In genomic region chr2:74669650-74670235, GRCm38 (mm10) we compare ENCODE assay signal across 33 mouse cellular contexts. TPM values are rescaled to one million over a fixed set of nuclear protein-coding genes. Genes with fewer than 3 reads are reported as not detected.
DNase-seq lines count a peak whose midpoint lies in the region; ATAC-seq lines count a peak whose summit lies in the region.
"Had no signal": no experiment of that assay in that cellular context is flagged by ENCODE, and none has a peak within 500 bp of the region (broad histone marks: within the 10 kb centered on the region; RNA-seq: fewer than 3 reads in every experiment).

No protein-coding gene starts in this region.

- no peak overlapping the region for H3K9ac ChIP-seq in midbrain, embryonic 13.5 days (replicated peaks)
- H3K9ac ChIP-seq in neural tube, embryonic 11.5 days (ENCODE audit: low read length) = no peak overlapping the region
- H3K9ac ChIP-seq: embryonic facial prominence, embryonic 12.5 days; forebrain, embryonic 13.5 days; heart, embryonic 13.5 days; hindbrain, embryonic 13.5 days; liver, embryonic 12.5 days; midbrain, embryonic 12.5 days; stomach, embryonic 15.5 days had no signal

- DNase-seq in heart, adult 11 months = peak; percentile 81
- no peak for DNase-seq in heart, postnatal 14 days
- peak; percentile 45 for DNase-seq in midbrain, embryonic 10.5 days (ENCODE audit: low spot score)
- DNase-seq in limb, embryonic 10.5 days (ENCODE audit: low spot score) = peak; percentile 55
- DNase-seq in neural tube, embryonic 11.5 days (ENCODE audit: low spot score) = peak; percentile 41
- no peak for DNase-seq in embryo, embryonic 11 days
- no peak for DNase-seq in left cerebral cortex, adult 8-10 months (ENCODE audit: low spot score in 2 of 2)
- DNase-seq: adrenal gland, adult 2 months; cerebellum, adult 11-12 months; gastrocnemius, adult 2 months; kidney, adult 9 months; kidney, postnatal 14 days; layer of hippocampus, adult 9-11 months; lung, adult 18-20 months; lung, postnatal 10 days; right cerebral cortex, adult 18-20 months; thymus, postnatal 25 days had no signal

- WGBS in midbrain, embryonic 10.5 days = 3% methylated on average over 14 of the region's 14 CpGs
- 3% methylated on average over 14 of the region's 14 CpGs for WGBS in midbrain, embryonic 13.5 days
- under 1% methylated on average over 14 of the region's 14 CpGs for WGBS in limb, embryonic 10.5 days
- WGBS in neural tube, embryonic 11.5 days = 1% methylated on average over 14 of the region's 14 CpGs

- H3K36me3 ChIP-seq in midbrain, embryonic 10.5 days = no peaks in the 10 kb centered on the region
- H3K36me3 ChIP-seq in midbrain, embryonic 13.5 days = no peaks in the 10 kb centered on the region
- no peaks in the 10 kb centered on the region for H3K36me3 ChIP-seq in limb, embryonic 10.5 days
- no peaks in the 10 kb centered on the region for H3K36me3 ChIP-seq in neural tube, embryonic 11.5 days (ENCODE audit: control insufficient read depth, insufficient read depth, low read length)
- H3K36me3 ChIP-seq: embryonic facial prominence, embryonic 12.5 days; heart, embryonic 13.5 days; hindbrain, embryonic 13.5 days; liver, embryonic 12.5 days; midbrain, embryonic 12.5 days; stomach, embryonic 15.5 days had no signal

- H3K4me3 ChIP-seq in midbrain, embryonic 10.5 days = no peak overlapping the region
- H3K4me3 ChIP-seq in midbrain, embryonic 13.5 days (replicated peaks) = no peak overlapping the region
- peak overlapping the region; percentile 80 for H3K4me3 ChIP-seq in limb, embryonic 10.5 days
- no peak overlapping the region for H3K4me3 ChIP-seq in neural tube, embryonic 11.5 days (ENCODE audit: low read depth, low read length)
- H3K4me3 ChIP-seq: embryonic facial prominence, embryonic 12.5 days; erythroblast, embryonic 14.5 days; forebrain, embryonic 13.5 days; gastrocnemius, adult 2 months; heart, embryonic 13.5 days; hindbrain, embryonic 13.5 days; liver, embryonic 12.5 days; midbrain, embryonic 12.5 days; stomach, embryonic 15.5 days had no signal

- intact Hi-C loops in heart, postnatal 14 days (cut with DNase I) = no loop called here

- H3K9me3 ChIP-seq in midbrain, embryonic 10.5 days (replicated peaks) = no peaks in the 10 kb centered on the region
- no peaks in the 10 kb centered on the region for H3K9me3 ChIP-seq in midbrain, embryonic 13.5 days
- H3K9me3 ChIP-seq in limb, embryonic 10.5 days (replicated peaks) = no peaks in the 10 kb centered on the region
- no peaks in the 10 kb centered on the region for H3K9me3 ChIP-seq in neural tube, embryonic 11.5 days (ENCODE audit: control insufficient read depth, low read length)
- H3K9me3 ChIP-seq: embryonic facial prominence, embryonic 12.5 days; forebrain, embryonic 13.5 days; heart, embryonic 13.5 days; hindbrain, embryonic 13.5 days; liver, embryonic 12.5 days; midbrain, embryonic 12.5 days; stomach, embryonic 15.5 days had no signal

- H3K4me2 ChIP-seq in midbrain, embryonic 13.5 days (replicated peaks) = no peak overlapping the region
- H3K4me2 ChIP-seq in neural tube, embryonic 11.5 days (ENCODE audit: low read depth) = no peak overlapping the region
- H3K4me2 ChIP-seq: embryonic facial prominence, embryonic 12.5 days; forebrain, embryonic 13.5 days; heart, embryonic 13.5 days; hindbrain, embryonic 13.5 days; liver, embryonic 12.5 days; midbrain, embryonic 12.5 days; stomach, embryonic 15.5 days had no signal

- peaks cover 23% of the 10 kb centered on the region for H3K4me1 ChIP-seq in midbrain, embryonic 10.5 days
- peaks cover 12% of the 10 kb centered on the region for H3K4me1 ChIP-seq in midbrain, embryonic 13.5 days (replicated peaks)
- H3K4me1 ChIP-seq in limb, embryonic 10.5 days = peaks cover 66% of the 10 kb centered on the region
- 0 out of 2 replicates have a peak, but pooled peaks cover 4% of the 10 kb centered on the region for H3K4me1 ChIP-seq in neural tube, embryonic 11.5 days (ENCODE audit: control insufficient read depth, insufficient read depth, low read length)

- no peak overlapping the region for H3K27ac ChIP-seq in midbrain, embryonic 10.5 days (replicated peaks)
- H3K27ac ChIP-seq in midbrain, embryonic 13.5 days = no peak overlapping the region
- H3K27ac ChIP-seq in limb, embryonic 10.5 days = peak overlapping the region; percentile 64
- H3K27ac ChIP-seq in neural tube, embryonic 11.5 days (ENCODE audit: low read depth, low read length) = no peak overlapping the region
- H3K27ac ChIP-seq: embryonic facial prominence, embryonic 12.5 days; forebrain, embryonic 13.5 days; gastrocnemius, adult 2 months; heart, embryonic 13.5 days; hindbrain, embryonic 13.5 days; liver, embryonic 12.5 days; midbrain, embryonic 12.5 days; stomach, embryonic 15.5 days had no signal

- H3K27me3 ChIP-seq in midbrain, embryonic 10.5 days (ENCODE audit: low read depth, poor library complexity, severe bottlenecking) = peaks cover 100% of the 10 kb centered on the region
- H3K27me3 ChIP-seq in midbrain, embryonic 13.5 days = peaks cover 98% of the 10 kb centered on the region
- H3K27me3 ChIP-seq in limb, embryonic 10.5 days (ENCODE audit: low read depth, poor library complexity, severe bottlenecking) = peaks cover 100% of the 10 kb centered on the region
- peaks cover 96% of the 10 kb centered on the region for H3K27me3 ChIP-seq in neural tube, embryonic 11.5 days (ENCODE audit: control insufficient read depth, insufficient read depth, low read length)

- no peak for ATAC-seq in midbrain, embryonic 13.5 days
- ATAC-seq in neural tube, embryonic 11.5 days (ENCODE audit: insufficient read depth, low FRiP score, low TSS enrichment) = no peak
- ATAC-seq: forebrain, embryonic 13.5 days; inflammation-experienced regulatory T-cells, adult 6 months; liver, embryonic 12.5 days had no signal

RNA-seq across cellular contexts. Expression of gene Hoxd13, which starts 1.6 kb away (rescaled TPM):
- total RNA-seq in heart, postnatal 14 days (2021) = not detected
- 0.05 TPM in 1 of 2 replicates, not detected in the other for polyA plus RNA-seq in midbrain, embryonic 10.5 days (2016; fragmentation: Nextera tagmentation; extraction: Ambion mirVana)
- not detected in 2 replicates for polyA plus RNA-seq in midbrain, embryonic 13.5 days (2015; fragmentation: Nextera tagmentation; extraction: Ambion mirVana)
- 9.3 and 17.8 TPM in 2 replicates for polyA plus RNA-seq in limb, embryonic 10.5 days (2016; fragmentation: Nextera tagmentation; extraction: Ambion mirVana)
- 0.41 and 1.0 TPM in 2 replicates for polyA plus RNA-seq in neural tube, embryonic 11.5 days (2014; fragmentation: Nextera tagmentation; extraction: Ambion mirVana)
- total RNA-seq in left cerebral cortex, adult 8-10 months (2022) = not detected
- total RNA-seq: adrenal gland, adult 2 months; adrenal gland, postnatal 4 days; gastrocnemius, adult 2 months; granulocyte monocyte progenitor cell, adult 5-6 weeks; heart, postnatal 25 days had no signal
- polyA plus RNA-seq: adrenal gland, adult 2 months; cortical plate, adult 2 months; embryonic facial prominence, embryonic 12.5 days; erythroblast, embryonic 14.5 days; forebrain, embryonic 13.5 days; frontal cortex, adult 2 months; heart, embryonic 13.5 days; hindbrain, embryonic 13.5 days; inflammation-experienced regulatory T-cells, adult 6 months; liver, embryonic 12.5 days; midbrain, embryonic 12.5 days; neural tube, embryonic 14.5 days; stomach, embryonic 15.5 days had no signal

RNA-seq across cellular contexts. Expression of gene Hoxd12, which starts 5.1 kb away (rescaled TPM):
- not detected for total RNA-seq in heart, postnatal 14 days (2021)
- polyA plus RNA-seq in midbrain, embryonic 10.5 days (2016; fragmentation: Nextera tagmentation; extraction: Ambion mirVana) = not detected in 2 replicates
- not detected in 2 replicates for polyA plus RNA-seq in midbrain, embryonic 13.5 days (2015; fragmentation: Nextera tagmentation; extraction: Ambion mirVana)
- polyA plus RNA-seq in limb, embryonic 10.5 days (2016; fragmentation: Nextera tagmentation; extraction: Ambion mirVana) = 26.0 and 44.8 TPM in 2 replicates
- 2.1 TPM in 2 replicates for polyA plus RNA-seq in neural tube, embryonic 11.5 days (2014; fragmentation: Nextera tagmentation; extraction: Ambion mirVana)
- not detected for total RNA-seq in left cerebral cortex, adult 8-10 months (2022)
- total RNA-seq: adrenal gland, adult 2 months; adrenal gland, postnatal 4 days; gastrocnemius, adult 2 months; granulocyte monocyte progenitor cell, adult 5-6 weeks; heart, postnatal 25 days had no signal
- polyA plus RNA-seq: adrenal gland, adult 2 months; cortical plate, adult 2 months; embryonic facial prominence, embryonic 12.5 days; erythroblast, embryonic 14.5 days; forebrain, embryonic 13.5 days; frontal cortex, adult 2 months; heart, embryonic 13.5 days; hindbrain, embryonic 13.5 days; inflammation-experienced regulatory T-cells, adult 6 months; liver, embryonic 12.5 days; midbrain, embryonic 12.5 days; neural tube, embryonic 14.5 days had no signal

RNA-seq across cellular contexts. Expression of gene Hoxd11, which starts 9.6 kb away (rescaled TPM):
- not detected for total RNA-seq in heart, postnatal 14 days (2021)
- not detected in 2 replicates for polyA plus RNA-seq in midbrain, embryonic 10.5 days (2016; fragmentation: Nextera tagmentation; extraction: Ambion mirVana)
- not detected in 2 replicates for polyA plus RNA-seq in midbrain, embryonic 13.5 days (2015; fragmentation: Nextera tagmentation; extraction: Ambion mirVana)
- polyA plus RNA-seq in limb, embryonic 10.5 days (2016; fragmentation: Nextera tagmentation; extraction: Ambion mirVana) = 31.0 and 34.6 TPM in 2 replicates
- 8.1 and 8.5 TPM in 2 replicates for polyA plus RNA-seq in neural tube, embryonic 11.5 days (2014; fragmentation: Nextera tagmentation; extraction: Ambion mirVana)
- not detected for total RNA-seq in left cerebral cortex, adult 8-10 months (2022)
- total RNA-seq: adrenal gland, adult 2 months; gastrocnemius, adult 2 months; granulocyte monocyte progenitor cell, adult 5-6 weeks; heart, postnatal 25 days had no signal
- polyA plus RNA-seq: adrenal gland, adult 2 months; cortical plate, adult 2 months; embryonic facial prominence, embryonic 12.5 days; erythroblast, embryonic 14.5 days; forebrain, embryonic 13.5 days; frontal cortex, adult 2 months; heart, embryonic 13.5 days; hindbrain, embryonic 13.5 days; liver, embryonic 12.5 days; midbrain, embryonic 12.5 days had no signal

RNA-seq across cellular contexts. Expression of gene Evx2, which starts 10.4 kb away (rescaled TPM):
- total RNA-seq in heart, postnatal 14 days (2021) = not detected
- polyA plus RNA-seq in midbrain, embryonic 10.5 days (2016; fragmentation: Nextera tagmentation; extraction: Ambion mirVana) = 0.17 and 0.50 TPM in 2 replicates
- polyA plus RNA-seq in midbrain, embryonic 13.5 days (2015; fragmentation: Nextera tagmentation; extraction: Ambion mirVana) = 0.62 and 0.89 TPM in 2 replicates
- 0.84 TPM in 1 of 2 replicates, not detected in the other for polyA plus RNA-seq in limb, embryonic 10.5 days (2016; fragmentation: Nextera tagmentation; extraction: Ambion mirVana)
- 0.54 and 0.69 TPM in 2 replicates for polyA plus RNA-seq in neural tube, embryonic 11.5 days (2014; fragmentation: Nextera tagmentation; extraction: Ambion mirVana)
- not detected for total RNA-seq in left cerebral cortex, adult 8-10 months (2022)
- total RNA-seq: adrenal gland, adult 2 months; adrenal gland, postnatal 4 days; gastrocnemius, adult 2 months; granulocyte monocyte progenitor cell, adult 5-6 weeks; heart, postnatal 25 days had no signal
- polyA plus RNA-seq: adrenal gland, adult 2 months; cortical plate, adult 2 months; erythroblast, embryonic 14.5 days; forebrain, embryonic 13.5 days; frontal cortex, adult 2 months; heart, embryonic 13.5 days; inflammation-experienced regulatory T-cells, adult 6 months; liver, embryonic 12.5 days; stomach, embryonic 15.5 days had no signal

RNA-seq across cellular contexts. Expression of gene Hoxd10, which starts 22.0 kb away (rescaled TPM):
- total RNA-seq in heart, postnatal 14 days (2021) = under 1 TPM in 1 of 2 experiments, not detected in 1; 0.14 TPM
- not detected in 2 replicates for polyA plus RNA-seq in midbrain, embryonic 10.5 days (2016; fragmentation: Nextera tagmentation; extraction: Ambion mirVana)
- polyA plus RNA-seq in midbrain, embryonic 13.5 days (2015; fragmentation: Nextera tagmentation; extraction: Ambion mirVana) = not detected in 2 replicates
- polyA plus RNA-seq in limb, embryonic 10.5 days (2016; fragmentation: Nextera tagmentation; extraction: Ambion mirVana) = 51.1 and 68.0 TPM in 2 replicates
- 28.1 and 29.3 TPM in 2 replicates for polyA plus RNA-seq in neural tube, embryonic 11.5 days (2014; fragmentation: Nextera tagmentation; extraction: Ambion mirVana)
- not detected for total RNA-seq in left cerebral cortex, adult 8-10 months (2022)
- total RNA-seq: adrenal gland, adult 2 months; granulocyte monocyte progenitor cell, adult 5-6 weeks; heart, postnatal 25 days had no signal
- polyA plus RNA-seq: adrenal gland, adult 2 months; cortical plate, adult 2 months; embryonic facial prominence, embryonic 12.5 days; erythroblast, embryonic 14.5 days; forebrain, embryonic 13.5 days; frontal cortex, adult 2 months; hindbrain, embryonic 13.5 days; inflammation-experienced regulatory T-cells, adult 6 months; liver, embryonic 12.5 days; midbrain, embryonic 12.5 days had no signal

Comparison
In these comparisons a context has a peak if more than half of its experiments do, and no peak if none do; other contexts are left out.
1. DNase-seq: peak in heart, adult 11 months (single experiment), midbrain, embryonic 10.5 days (single experiment), limb, embryonic 10.5 days (single experiment) and neural tube, embryonic 11.5 days (single experiment); none in heart, postnatal 14 days (0 of 2), embryo, embryonic 11 days (single experiment) and left cerebral cortex, adult 8-10 months (0 of 2).